Mouse (Mus musculus) liver (tissue): Measurements from ENCODE around the gene Gm20538.

Source experiments
- DNase-seq: peaks from one replicate; pipeline ENCODE4 v3.0.0-alpha.2; 2020; ENCODE audit warnings: mixed read lengths

Gm20538 gene

DNA sequence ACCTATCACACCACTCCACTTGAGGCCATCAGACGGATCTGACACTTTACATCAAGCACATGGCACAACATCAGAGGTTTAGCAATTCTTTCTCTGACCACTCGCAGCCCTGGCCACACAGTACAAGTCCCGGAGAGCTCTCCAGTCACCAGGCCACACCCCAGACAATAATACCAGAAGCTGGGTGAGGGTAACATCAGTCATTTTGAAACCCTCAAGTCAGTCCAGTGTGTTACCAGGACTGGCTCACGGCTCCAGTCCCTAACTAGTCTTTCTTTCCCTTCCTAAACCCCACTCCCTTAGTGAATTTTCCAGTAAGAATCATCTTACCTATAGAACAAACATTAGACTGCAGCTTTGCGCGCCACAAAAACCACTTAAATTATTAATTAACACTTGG lies 22.6 kb downstream of the Gm20538 start:
- DNase-seq, result no peak

- no peak for DNase-seq
Observed at GRCm38 (mm10) chr19:44525551-44526205, 27.0 kb downstream of the Gm20538 start.

- DNase-seq, result no peak
Observed at GRCm38 (mm10) chr19:44519152-44519551, 33.5 kb downstream of the Gm20538 start.

DNA sequence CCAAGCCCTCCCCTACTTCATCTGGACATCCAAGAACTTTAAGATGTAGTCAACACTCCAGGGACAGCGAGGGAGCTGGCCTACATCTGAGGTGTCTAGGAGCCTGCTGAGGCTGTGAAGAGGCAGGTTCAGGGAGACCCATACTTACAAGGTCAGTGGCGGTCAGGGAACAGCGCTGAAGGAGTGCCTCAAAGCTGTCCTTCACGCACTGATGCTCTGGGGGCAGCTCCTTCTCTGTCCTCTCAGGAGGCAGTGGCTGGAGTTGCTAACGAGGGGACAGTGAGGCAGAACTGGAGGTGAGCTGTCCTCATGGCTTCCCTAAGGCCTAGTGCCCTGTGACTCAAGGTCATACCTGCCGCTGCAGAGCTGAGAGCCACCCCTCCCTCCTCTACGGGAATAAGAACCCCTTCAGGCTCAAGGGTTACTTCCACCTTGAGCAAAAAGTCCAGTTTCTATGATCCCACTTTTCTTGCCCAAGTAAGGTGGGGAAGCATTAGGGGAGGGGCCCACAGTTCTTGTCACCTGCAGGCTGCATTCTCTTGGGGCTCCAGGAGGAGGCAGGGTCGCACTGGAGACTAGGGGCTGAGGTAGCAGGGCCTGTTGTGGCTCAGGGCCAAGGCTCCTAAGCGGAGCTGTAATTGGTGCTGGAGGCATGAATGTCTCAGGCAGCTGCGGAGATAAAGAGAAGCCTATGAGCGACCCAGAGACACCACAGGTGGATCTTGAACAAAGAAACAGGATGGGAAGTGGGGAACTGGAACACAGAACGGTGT lies 34.4 kb downstream of the Gm20538 start:
- no peak for DNase-seq

DNA sequence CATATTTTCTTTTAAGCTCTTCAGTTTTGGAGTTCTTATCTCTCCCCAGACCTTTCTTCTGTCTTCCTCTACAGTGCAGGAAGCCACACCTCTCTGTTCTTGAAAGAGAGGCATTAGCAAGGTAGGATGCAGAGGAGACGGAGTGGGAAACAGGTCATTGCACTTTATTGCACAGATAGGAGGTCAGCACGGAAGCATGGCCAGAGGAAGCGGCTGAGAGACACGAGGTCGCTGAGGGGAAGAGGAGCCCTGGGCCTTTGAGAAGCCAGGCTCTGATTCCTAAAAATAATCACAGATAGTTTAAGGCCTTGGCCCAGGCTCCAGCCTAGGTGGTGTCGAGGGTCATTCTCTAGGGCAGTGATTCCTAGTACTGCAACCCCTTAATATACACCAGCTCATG lies 36.9 kb downstream of the Gm20538 start:
- DNase-seq, result no peak

GRCm38 (mm10) chr19:44514521-44515451 lies 37.8 kb downstream of the Gm20538 start:
- DNase-seq, result no peak

GRCm38 (mm10) chr19:44513921-44514482 lies 38.6 kb downstream of the Gm20538 start:
- DNase-seq, result no peak

DNA sequence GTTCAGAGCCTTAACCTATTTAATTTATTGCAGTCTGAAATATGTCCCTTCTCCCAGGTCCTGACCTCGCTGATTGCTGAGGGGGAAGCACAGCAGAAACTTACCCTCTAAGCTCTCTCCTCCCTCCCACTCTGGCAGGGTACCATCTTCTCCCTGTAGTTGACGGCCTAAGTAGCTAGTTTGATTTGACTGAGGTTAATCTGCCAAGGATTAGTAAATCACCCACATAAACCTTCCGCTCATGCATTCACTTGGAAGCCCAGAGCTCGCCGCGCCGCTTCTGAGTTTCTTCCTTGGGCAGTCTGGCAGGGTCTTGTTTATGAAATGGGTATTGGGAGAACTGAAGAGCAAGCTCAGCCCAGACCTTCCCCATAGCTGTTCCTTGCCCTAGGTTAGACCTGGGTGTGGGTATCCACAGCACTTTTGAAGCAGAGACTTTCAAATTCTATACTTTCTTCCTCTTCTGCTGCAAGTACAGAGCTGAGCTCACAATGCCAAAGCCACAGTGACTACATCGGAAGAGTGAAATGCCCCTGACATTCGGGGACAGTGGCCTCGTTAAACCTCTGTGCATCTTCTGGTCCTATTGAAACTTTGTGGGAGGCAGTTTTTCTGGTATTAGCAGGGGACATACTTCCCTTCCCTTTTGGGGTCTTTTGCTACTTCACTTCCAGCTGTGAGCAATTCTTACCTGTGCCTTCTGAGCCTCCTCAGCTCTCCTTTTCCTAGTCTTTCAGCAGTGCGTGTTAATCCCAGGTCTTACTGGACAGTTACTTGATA lies 39.4 kb downstream of the Gm20538 start:
- DNase-seq, result no peak

DNA sequence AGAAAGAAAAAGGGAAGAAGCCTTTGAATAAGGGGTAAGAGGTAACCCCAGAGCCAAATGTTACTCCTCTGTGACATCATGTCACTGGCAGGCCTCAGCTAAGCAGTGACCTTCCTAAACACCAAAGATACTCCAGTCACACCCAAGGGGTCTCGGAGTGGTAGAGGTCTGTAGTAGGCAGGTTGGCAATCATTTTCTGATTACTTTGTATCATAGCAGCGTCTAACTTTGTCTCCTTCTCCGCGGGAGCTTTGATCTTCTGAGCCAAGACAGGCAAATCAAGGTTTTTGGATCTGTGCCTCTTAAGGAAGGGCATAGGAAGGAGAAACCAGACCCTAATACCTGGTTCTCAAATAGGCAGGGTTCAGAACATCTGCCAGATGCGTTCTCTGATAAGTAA lies 40.0 kb downstream of the Gm20538 start:
- no peak for DNase-seq

DNA sequence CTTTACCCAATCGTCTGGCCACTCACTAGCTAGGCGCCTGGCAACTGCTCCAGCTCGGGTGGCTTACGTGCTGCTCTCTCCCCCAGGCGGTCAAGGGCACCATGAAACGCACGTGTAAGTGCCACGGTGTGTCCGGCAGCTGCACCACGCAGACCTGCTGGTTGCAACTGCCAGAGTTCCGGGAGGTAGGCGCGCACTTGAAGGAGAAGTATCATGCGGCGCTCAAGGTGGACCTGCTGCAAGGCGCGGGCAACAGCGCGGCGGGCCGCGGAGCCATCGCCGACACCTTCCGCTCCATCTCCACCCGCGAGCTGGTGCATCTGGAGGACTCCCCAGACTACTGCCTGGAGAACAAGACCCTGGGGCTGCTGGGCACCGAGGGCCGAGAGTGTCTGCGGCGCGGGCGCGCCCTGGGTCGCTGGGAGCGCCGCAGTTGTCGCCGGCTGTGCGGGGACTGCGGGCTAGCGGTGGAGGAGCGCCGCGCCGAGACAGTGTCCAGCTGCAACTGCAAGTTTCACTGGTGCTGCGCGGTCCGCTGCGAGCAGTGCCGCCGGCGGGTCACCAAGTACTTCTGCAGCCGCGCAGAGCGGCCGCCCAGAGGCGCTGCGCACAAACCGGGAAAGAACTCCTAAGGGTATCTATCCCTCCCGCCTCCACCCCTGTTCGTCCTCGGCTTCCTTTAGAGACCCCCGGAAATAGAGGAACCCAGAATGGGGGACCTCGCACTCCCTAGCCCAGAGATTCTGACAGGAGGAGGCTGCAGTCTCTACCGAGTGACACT lies 41.0 kb downstream of the Gm20538 start:
- DNase-seq, result no peak

GRCm38 (mm10) chr19:44510534-44511175 lies 42.0 kb downstream of the Gm20538 start:
- no peak for DNase-seq

- DNase-seq, result no peak
Observed at GRCm38 (mm10) chr19:44502741-44503140, 49.9 kb downstream of the Gm20538 start.

DNA sequence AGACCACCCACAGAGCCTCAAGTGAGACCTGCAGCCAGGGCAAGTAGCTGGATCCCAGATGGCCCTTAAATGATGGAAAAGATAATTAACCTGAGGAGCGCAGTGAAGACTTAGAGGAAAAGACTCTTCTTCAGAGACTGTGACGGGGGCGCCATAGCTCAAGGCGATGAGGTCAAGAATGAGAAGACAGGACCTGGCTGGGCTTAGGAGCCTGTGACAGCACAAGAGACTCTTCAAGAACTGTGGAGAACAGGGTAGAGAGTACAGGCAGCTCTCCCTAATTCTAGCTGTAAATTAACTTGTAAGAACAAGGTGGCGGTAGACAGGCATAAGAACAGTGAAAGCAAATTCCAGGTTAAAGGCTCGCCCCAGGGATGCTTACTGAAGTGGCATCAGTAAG lies 50.7 kb downstream of the Gm20538 start:
- DNase-seq, result no peak

GRCm38 (mm10) chr19:44500240-44500639 lies 52.4 kb downstream of the Gm20538 start:
- no peak for DNase-seq

DNA sequence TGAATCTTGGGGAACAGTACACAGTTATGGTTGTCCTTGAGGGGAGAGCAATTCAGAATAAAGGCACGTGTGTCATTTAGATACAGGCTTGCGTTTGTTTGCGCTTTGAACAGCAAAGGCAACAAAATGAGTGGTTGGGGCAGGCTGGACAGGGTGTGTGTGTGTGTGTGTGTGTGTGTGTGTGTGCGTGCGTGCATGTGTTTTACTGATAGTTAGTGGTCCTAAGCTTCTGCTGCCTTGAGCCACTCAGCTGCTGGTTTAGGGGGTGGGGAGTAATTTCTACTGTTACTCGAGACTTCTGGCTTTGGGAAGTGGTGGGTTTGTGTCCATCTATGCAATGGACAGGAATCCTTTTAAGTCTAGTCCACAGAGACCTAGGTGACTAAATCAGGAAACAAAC lies 53.7 kb downstream of the Gm20538 start:
- no peak for DNase-seq

- DNase-seq, result no peak
Observed at GRCm38 (mm10) chr19:44496941-44497340, 55.7 kb downstream of the Gm20538 start.

DNA sequence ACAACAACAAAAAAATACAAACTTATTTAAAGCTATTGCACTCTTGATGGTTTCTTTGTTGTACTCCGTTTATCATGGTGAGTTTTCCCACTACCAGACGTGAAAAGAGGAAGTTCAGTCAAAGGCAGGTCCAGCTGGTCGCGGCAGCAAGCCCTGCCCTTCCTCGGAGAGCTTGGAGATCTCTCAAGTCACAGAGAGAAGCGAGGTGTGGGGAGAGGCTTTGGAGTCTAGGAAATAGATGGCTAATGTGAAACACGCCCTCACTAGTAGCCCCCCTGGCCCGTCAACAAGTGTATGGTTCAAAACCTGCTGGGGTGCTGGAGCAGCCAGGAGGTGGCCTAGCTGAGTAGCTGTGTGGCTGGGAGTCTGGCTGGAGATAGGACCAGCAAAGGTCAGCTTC lies 56.1 kb downstream of the Gm20538 start:
- DNase-seq, result no peak
